Mouse (Mus musculus) hindbrain, embryonic 15.5 days (tissue): ENCODE data around the gene Paqr7. TPM values are rescaled to one million over a fixed set of nuclear protein-coding genes. Genes with fewer than 3 reads are reported as not detected.

Experiments used
- ATAC-seq: fragments of 200-750 bp; cut with Nextera tagmentation; 2 replicates; pipeline ENCODE4 v1.8.0; 2017; ENCODE audit warnings: low read depth, moderate number of reproducible peaks, moderate TSS enrichment; ENCODE audit not compliant: low FRiP score
- H3K27ac ChIP-seq: fragments of 300-500 bp; sonication (generic); replicated peaks from 2 replicates; pipeline ENCODE4 v1.5.1; 2015; ENCODE audit warnings: mild to moderate bottlenecking, inconsistent platforms
- H3K27me3 ChIP-seq: fragments of 300-500 bp; sonication (generic); 2 replicates; pipeline ENCODE4 v1.6.1; 2015; ENCODE audit warnings: control low read depth, inconsistent platforms
- H3K36me3 ChIP-seq: fragments of 300-500 bp; sonication (generic); 2 replicates; pipeline ENCODE4 v1.6.1; 2015; ENCODE audit warnings: control low read depth, inconsistent platforms
- H3K4me1 ChIP-seq: fragments of 300-500 bp; sonication (generic); replicated peaks from 2 replicates; pipeline ENCODE4 v1.6.1; 2015; ENCODE audit warnings: control low read depth, inconsistent platforms
- H3K4me2 ChIP-seq: fragments of 300-500 bp; sonication (generic); 2 replicates; pipeline ENCODE4 v1.6.1; 2015; ENCODE audit warnings: moderate library complexity, mild to moderate bottlenecking, inconsistent platforms
- H3K4me3 ChIP-seq: fragments of 300-500 bp; sonication (generic); 2 replicates; pipeline ENCODE4 v1.5.1; 2015; ENCODE audit warnings: mild to moderate bottlenecking, inconsistent platforms
- H3K9ac ChIP-seq: fragments of 300-500 bp; sonication (generic); 2 replicates; pipeline ENCODE4 v1.6.1; 2015; ENCODE audit warnings: inconsistent platforms
- H3K9me3 ChIP-seq: fragments of 300-500 bp; sonication (generic); 2 replicates; pipeline ENCODE4 v1.6.1; 2016; ENCODE audit warnings: control low read depth, inconsistent platforms
- WGBS: fragments of 180-500 bp; shearing (Covaris S2); methylation state at CpG from one replicate; pipeline ENCODE4 v1.1.7; 2015; 5-methylcytosine and 5-hydroxymethylcytosine counted together
- polyA plus RNA-seq: library from polyadenylated mRNA; unstranded; fragments of >200 nt; fragmentation: Nextera tagmentation; extraction: Ambion mirVana; gene quantifications from 2 replicates; pipeline ENCODE4 v1.2.1, GENCODE M21; 2015

Gene Paqr7
- polyA plus RNA-seq, 1 experiment from 2014 or later = 35.2 TPM

DNA sequence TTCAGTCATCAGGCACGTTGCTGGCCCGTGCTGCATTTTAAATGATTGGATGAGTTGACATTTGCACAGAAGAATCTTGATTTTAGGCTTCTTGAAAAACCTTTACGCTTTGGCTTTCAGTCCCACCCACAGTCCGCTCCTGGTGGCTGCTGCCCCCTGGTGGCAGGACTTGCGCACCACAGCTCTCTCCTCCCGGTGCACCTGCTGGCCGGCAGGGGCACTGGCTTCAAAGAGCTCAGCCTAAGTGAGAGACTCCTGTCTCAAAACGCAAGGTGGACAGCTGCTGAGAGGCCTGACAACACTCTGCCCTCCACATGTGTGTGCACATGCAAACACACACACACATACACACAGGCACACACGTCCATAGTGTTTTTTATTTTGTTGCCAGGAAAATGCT, 18.5 kb upstream of the Paqr7 start:
- Histone ChIP-seq H3K27me3 (no peaks in the 10 kb centered on the region), H3K9ac (no peak overlapping the region)
- WGBS = 5% methylated on average over 9 of the region's 9 CpGs

DNA sequence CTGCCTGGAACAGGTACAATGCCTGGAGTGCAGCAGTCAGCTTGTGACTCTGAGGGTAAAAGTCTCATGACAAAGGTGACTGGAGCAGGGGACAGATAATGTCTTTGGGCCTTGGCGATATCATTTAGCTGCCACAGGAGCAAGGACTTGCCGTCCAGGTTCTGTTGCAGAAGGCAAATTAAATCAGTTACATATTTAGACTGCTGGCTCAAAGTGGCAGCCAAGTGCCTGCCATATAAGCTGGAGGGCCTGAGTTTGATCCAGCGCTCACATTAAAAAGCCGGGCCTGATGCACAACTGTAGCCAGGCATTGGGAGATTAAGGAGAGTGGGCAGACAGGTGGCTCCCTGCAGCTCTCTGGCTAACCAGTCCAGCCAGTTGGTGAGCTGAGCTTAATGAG, 16.7 kb upstream of the Paqr7 start:
- no peak for ATAC-seq
- Histone ChIP-seq H3K27me3 (no peaks in the 10 kb centered on the region), H3K9ac (no peak overlapping the region)

More for the DNA sequence above, 18.5 kb upstream of the Paqr7 start:
- Histone ChIP-seq H3K4me3 (no peak overlapping the region), H3K36me3 (peaks cover 37% of the 10 kb centered on the region), H3K4me1 (peaks cover 26% of the 10 kb centered on the region), H3K9me3 (no peaks in the 10 kb centered on the region), H3K27ac (peak overlapping the region; percentile 50), H3K4me2 (no peak overlapping the region)
- ATAC-seq = peak; percentile 63

DNA sequence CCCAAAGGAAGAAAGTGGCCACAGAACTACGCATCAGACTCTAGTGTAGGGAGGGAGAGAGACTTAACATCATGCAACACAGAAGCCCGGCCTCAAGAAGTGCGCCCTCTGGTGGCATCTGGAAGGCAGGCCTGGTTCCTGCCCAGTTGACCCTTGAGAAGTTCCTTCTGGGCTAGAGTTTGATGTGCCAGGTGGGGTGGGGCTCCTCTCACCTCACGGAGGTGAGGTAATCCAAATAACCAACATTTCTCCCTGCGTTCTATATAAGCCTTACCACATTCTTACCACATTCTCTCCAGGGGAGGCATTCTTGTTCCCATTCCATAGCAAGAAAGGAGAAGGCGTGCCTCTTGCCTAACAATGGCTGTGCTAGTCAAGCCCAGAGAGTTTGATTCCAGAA, 15.6 kb upstream of the Paqr7 start:
- H3K27ac ChIP-seq = no peak overlapping the region
- no peaks in the 10 kb centered on the region for H3K9me3 ChIP-seq
- H3K4me2 ChIP-seq = no peak overlapping the region
- H3K4me3 ChIP-seq = no peak overlapping the region
- 25% methylated on average over 6 of the region's 6 CpGs for whole genome bisulfite sequencing
- H3K9ac ChIP-seq = no peak overlapping the region
- H3K4me1 ChIP-seq = peaks cover 15% of the 10 kb centered on the region
- no peak for ATAC-seq
- peaks cover 13% of the 10 kb centered on the region for H3K36me3 ChIP-seq
- no peaks in the 10 kb centered on the region for H3K27me3 ChIP-seq

More for the DNA sequence above, 16.7 kb upstream of the Paqr7 start:
- Histone ChIP-seq H3K4me2 (no peak overlapping the region), H3K36me3 (peaks cover 23% of the 10 kb centered on the region), H3K4me1 (peaks cover 19% of the 10 kb centered on the region), H3K9me3 (no peaks in the 10 kb centered on the region), H3K4me3 (no peak overlapping the region), H3K27ac (no peak overlapping the region)
- 87% methylated on average over 4 of the region's 4 CpGs for WGBS

DNA sequence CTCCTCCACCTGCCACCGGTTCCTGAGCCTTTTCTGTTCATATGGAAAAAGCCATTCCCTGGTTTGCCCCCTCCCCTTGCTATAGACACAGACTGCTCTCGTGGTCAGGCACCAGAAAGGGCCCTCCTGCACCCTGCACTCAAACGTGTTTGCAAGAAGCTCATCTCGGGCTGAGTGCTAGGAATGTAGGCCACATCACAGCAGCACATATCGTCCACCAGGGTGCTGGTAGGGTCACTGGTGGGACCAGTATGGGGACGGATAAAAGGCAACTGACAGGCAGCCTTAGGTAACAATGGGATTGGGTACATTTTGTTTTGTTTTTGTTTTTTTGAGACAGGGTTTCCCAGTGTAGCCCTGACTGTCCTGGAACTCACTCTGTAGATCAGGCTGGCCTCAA, 15.2 kb upstream of the Paqr7 start:
- no peak overlapping the region for H3K27ac ChIP-seq
- H3K9ac ChIP-seq = no peak overlapping the region
- H3K27me3 ChIP-seq = no peaks in the 10 kb centered on the region
- 58% methylated on average over 6 of the region's 6 CpGs for WGBS
- H3K9me3 ChIP-seq = no peaks in the 10 kb centered on the region
- no peak overlapping the region for H3K4me3 ChIP-seq
- peaks cover 15% of the 10 kb centered on the region for H3K4me1 ChIP-seq
- peaks cover 9% of the 10 kb centered on the region for H3K36me3 ChIP-seq
- ATAC-seq = no peak
- no peak overlapping the region for H3K4me2 ChIP-seq

DNA sequence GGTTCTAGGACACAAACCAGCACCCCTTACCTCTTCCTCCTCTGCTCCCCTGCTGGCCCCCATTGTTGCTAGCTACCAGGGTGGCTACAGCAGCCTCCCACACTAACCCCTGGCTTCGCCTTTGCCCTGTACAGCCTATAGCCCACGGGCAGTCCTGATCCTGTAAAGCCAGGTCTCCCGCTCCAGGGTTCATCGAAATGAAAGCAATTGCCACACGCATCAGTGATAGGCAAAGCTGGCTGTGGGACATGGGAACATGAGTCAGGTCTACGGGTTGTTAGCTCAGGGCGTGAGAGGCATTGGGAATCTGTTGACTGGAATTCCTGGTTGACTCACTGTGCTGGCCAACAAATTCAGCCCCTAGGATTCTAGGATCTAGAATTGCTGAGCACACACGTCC, 14.1 kb upstream of the Paqr7 start:
- H3K9ac ChIP-seq = no peak overlapping the region
- no peak for ATAC-seq
- 84% methylated on average over 8 of the region's 8 CpGs for WGBS

DNA sequence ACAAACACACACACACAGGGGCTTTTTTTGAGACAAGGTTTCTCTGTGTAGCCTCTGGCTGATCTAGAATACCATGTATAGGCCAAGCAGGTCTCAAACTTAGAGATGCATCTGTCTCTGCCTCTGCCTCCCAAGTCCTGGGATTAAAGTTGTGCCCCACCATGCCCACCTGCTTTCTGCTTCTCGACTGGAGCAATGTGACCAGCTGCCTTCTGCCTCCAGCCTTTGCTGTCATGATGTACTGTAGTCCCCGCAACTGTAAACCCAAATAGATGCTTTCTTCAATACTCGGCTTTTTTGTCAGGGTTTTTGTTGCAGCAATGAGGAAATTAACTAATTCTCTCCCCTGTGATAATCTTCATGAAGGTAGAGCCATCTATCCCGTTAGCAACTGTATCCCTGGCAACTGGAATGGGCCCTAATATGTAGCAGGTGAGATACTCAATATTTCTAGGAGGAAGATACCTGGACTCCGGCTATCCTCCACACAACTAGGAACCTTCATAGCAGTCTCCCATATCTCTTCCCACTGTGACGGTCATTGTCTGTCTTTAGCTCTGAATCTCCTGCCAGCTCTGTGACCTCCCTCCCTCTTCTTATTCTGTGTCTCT, 13.3 kb upstream of the Paqr7 start:
- Histone ChIP-seq H3K9ac (no peak overlapping the region), H3K9me3 (no peaks in the 10 kb centered on the region), H3K27ac (no peak overlapping the region), H3K36me3 (no peaks in the 10 kb centered on the region), H3K4me3 (no peak overlapping the region), H3K4me1 (peaks cover 7% of the 10 kb centered on the region), H3K27me3 (no peaks in the 10 kb centered on the region), H3K4me2 (no peak overlapping the region)
- no peak for ATAC-seq
- 66% methylated on average over 6 of the region's 6 CpGs for WGBS

More for the DNA sequence above, 14.1 kb upstream of the Paqr7 start:
- no peak overlapping the region for H3K4me2 ChIP-seq
- peaks cover 10% of the 10 kb centered on the region for H3K4me1 ChIP-seq
- no peaks in the 10 kb centered on the region for H3K27me3 ChIP-seq
- no peak overlapping the region for H3K4me3 ChIP-seq
- no peaks in the 10 kb centered on the region for H3K9me3 ChIP-seq
- H3K36me3 ChIP-seq = no peaks in the 10 kb centered on the region
- no peak overlapping the region for H3K27ac ChIP-seq

DNA sequence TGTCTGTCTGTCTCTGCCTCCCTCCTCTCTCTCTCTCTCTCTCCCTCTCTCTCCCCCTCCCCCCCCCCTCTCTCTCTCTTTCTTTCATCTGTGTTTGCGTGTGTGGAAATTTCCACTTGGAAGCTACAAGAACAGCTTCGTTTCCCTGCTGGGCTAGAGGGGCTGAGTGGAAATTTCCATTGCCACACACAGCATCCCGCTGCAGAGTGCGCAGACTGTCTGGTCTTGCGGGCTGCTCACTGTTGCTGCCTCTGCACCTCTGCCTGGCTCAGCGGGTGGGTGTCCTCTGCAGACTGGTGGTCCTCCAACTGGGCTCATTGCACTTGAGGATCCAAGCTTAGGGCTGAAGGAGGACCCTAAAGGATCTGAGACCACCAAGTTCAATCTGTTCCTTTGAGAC, 12.8 kb upstream of the Paqr7 start:
- Histone ChIP-seq H3K4me1 (peaks cover 7% of the 10 kb centered on the region; the same call in 1 of the 2 replicates), H3K4me3 (no peak overlapping the region), H3K36me3 (no peaks in the 10 kb centered on the region), H3K9ac (no peak overlapping the region), H3K4me2 (no peak overlapping the region), H3K9me3 (no peaks in the 10 kb centered on the region), H3K27ac (no peak overlapping the region), H3K27me3 (no peaks in the 10 kb centered on the region)
- 0 out of 2 replicates have a peak, but pooled peaks have one; percentile 40 for ATAC-seq
- 40% methylated on average over 6 of the region's 6 CpGs for WGBS

DNA sequence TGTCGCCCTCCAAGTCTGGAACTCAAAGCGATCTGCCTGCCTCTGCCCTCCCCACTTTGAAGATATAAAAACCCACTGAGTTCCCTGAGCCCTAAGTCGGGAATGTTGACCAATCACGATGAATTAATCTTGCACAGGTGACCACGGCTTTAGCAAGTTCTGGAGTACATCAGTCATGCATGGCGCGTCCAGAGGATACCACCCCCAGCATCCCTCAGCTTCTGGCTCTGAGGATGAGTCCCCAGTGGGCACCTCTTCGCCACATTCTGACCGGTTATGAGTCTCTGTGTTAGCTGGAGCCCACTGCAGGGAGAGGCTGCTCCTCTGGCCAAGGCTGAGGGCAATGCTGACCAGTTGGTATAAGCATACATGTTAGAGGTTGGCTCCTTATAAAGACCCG, 12.3 kb upstream of the Paqr7 start:
- no peak overlapping the region for H3K4me2 ChIP-seq
- H3K36me3 ChIP-seq = no peaks in the 10 kb centered on the region
- H3K9me3 ChIP-seq = no peaks in the 10 kb centered on the region
- no peak overlapping the region for H3K27ac ChIP-seq
- WGBS = 80% methylated on average over 10 of the region's 10 CpGs
- ATAC-seq = no peak
- peaks cover 7% of the 10 kb centered on the region; the same call in 1 of the 2 replicates for H3K4me1 ChIP-seq
- H3K27me3 ChIP-seq = no peaks in the 10 kb centered on the region
- H3K9ac ChIP-seq = no peak overlapping the region
- H3K4me3 ChIP-seq = no peak overlapping the region

DNA sequence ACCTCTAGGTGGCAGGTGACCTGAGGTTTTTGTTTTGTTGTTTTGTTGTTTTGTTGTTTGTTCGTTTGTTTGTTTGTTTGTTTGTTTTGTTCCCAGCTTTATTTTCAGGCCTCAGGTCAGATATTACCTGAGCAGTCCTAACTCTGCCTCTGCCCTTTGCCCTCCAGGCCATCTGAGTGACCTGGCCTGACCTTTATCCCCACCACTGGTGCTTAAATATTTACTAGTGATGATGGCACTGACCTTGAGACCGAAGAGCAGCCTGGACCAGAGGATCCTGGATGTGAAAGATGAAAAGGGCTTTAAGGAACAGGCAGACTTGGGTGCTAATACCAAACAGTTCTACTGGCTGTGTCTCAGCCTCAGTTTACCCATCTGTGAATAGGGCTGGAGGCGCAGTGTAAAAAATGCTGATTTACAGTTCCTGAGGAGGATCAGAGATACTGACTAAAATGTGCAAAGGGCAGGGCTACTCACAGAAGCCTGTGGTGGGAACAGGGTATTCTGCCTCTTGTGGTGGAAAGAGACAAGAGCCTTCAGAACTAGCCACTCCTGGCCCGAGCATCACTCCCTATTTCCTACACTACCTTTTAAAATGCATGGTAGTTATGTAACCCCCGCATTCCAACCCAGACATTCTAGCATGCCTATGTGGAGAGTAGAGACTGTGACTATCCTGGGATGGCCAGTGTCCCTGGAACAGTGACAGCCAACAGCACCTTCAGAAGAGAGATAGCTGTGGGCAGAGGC, 11.2 kb upstream of the Paqr7 start:
- Histone ChIP-seq H3K9ac (no peak overlapping the region), H3K4me2 (no peak overlapping the region), H3K4me1 (peaks cover 7% of the 10 kb centered on the region; the same call in 1 of the 2 replicates), H3K4me3 (no peak overlapping the region), H3K36me3 (no peaks in the 10 kb centered on the region), H3K27ac (no peak overlapping the region), H3K9me3 (no peaks in the 10 kb centered on the region), H3K27me3 (no peaks in the 10 kb centered on the region)
- 92% methylated on average over 5 of the region's 5 CpGs for WGBS
- ATAC-seq = no peak

DNA sequence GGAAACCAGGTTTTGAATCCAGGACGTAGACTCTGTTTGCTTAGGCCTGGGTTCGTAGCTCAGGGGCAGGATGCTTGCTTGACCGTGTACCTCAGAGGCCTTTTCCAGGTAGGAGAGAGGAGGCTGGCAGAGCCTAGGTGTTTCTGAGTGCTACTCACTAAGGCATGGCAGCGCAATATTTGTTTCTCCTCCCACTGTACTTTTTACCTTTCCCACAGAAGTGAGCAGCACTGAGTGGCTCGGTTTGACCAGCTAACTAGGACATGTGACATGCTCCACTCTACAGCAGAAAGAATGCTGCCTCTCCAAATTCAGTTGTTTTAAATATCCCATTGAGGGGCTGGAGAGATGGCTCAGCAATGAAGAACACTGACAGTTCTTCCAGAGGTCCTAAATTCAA, 8.3 kb upstream of the Paqr7 start:
- H3K4me1 ChIP-seq = peaks cover 7% of the 10 kb centered on the region; the same call in 1 of the 2 replicates
- H3K27me3 ChIP-seq = no peaks in the 10 kb centered on the region
- H3K9me3 ChIP-seq = no peaks in the 10 kb centered on the region
- 95% methylated on average over 5 of the region's 5 CpGs for WGBS
- no peak overlapping the region for H3K4me2 ChIP-seq
- no peak overlapping the region for H3K9ac ChIP-seq
- no peaks in the 10 kb centered on the region for H3K36me3 ChIP-seq
- no peak overlapping the region for H3K4me3 ChIP-seq
- no peak for ATAC-seq
- no peak overlapping the region for H3K27ac ChIP-seq

DNA sequence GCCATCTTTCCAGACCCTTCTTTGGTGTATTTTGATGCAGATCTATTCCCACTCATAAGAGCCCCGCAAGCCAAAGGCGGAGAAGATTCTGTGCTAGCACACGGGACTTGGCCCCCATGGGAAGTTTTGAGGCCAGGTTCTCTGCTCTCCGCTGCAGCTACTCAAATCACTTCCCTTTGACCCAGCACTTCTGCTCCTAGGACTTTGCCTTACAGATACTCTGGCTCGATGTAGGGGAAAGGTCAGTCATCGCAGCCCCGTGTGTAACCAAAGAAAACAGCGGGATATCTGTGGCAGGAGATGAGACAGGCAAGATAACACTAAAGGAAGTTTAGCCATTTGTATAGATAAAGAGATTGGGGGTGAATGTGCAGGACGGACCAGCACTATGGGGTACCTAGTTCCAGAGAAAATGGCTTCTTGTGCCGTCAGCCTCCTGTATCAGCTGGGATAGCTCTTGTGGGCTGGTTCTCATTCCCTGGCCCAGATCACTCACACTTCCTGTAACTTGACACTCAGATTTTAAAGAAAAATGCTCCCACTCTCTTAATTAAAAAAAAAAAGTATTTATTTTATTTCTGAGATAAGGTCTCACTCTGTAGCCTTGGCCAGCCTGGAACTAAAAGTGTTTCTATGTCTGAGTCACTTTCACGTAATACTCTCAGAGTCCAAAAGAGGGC, 6.4 kb upstream of the Paqr7 start:
- Histone ChIP-seq H3K4me1 (peaks cover 2% of the 10 kb centered on the region; the same call in 1 of the 2 replicates), H3K27me3 (no peaks in the 10 kb centered on the region), H3K4me3 (no peak overlapping the region), H3K36me3 (no peaks in the 10 kb centered on the region), H3K4me2 (no peak overlapping the region), H3K27ac (no peak overlapping the region), H3K9me3 (no peaks in the 10 kb centered on the region), H3K9ac (no peak overlapping the region)
- no peak for ATAC-seq
- WGBS = 89% methylated on average over 11 of the region's 11 CpGs

DNA sequence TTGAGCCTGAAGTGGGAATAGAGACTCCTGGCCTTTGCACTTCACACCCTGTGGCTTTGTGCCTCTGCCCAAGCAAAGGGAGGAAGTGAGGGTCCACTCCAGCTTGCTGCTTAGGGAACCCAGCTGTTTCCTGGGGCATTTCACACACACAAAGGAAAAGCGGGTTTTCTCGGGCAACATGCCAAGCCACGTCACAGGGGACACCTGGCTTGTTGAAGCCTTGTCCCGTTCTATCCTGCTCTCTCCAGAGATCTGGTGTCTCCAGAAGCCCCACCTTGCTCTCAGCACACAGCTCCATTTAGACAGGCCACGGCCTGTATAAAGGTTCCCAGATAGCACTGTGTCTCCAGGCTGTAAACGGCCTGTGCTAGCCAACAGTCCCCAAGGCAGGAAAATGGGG, 4.8 kb upstream of the Paqr7 start:
- WGBS = 66% methylated on average over 6 of the region's 6 CpGs
- no peak overlapping the region for H3K4me2 ChIP-seq
- no peak overlapping the region for H3K9ac ChIP-seq
- H3K9me3 ChIP-seq = no peaks in the 10 kb centered on the region
- H3K27ac ChIP-seq = no peak overlapping the region
- H3K27me3 ChIP-seq = no peaks in the 10 kb centered on the region
- H3K4me1 ChIP-seq = peaks cover 16% of the 10 kb centered on the region
- H3K4me3 ChIP-seq = no peak overlapping the region
- no peak for ATAC-seq
- no peaks in the 10 kb centered on the region for H3K36me3 ChIP-seq
